Mouse (Mus musculus): ENCODE results near the gene Fbxl19. TPM values are rescaled to one million over a fixed set of nuclear protein-coding genes. Genes with fewer than 3 reads are reported as not detected.

Gene Fbxl19
- 1 to 10 TPM; 6.0 TPM for total RNA-seq (2021)

DNA sequence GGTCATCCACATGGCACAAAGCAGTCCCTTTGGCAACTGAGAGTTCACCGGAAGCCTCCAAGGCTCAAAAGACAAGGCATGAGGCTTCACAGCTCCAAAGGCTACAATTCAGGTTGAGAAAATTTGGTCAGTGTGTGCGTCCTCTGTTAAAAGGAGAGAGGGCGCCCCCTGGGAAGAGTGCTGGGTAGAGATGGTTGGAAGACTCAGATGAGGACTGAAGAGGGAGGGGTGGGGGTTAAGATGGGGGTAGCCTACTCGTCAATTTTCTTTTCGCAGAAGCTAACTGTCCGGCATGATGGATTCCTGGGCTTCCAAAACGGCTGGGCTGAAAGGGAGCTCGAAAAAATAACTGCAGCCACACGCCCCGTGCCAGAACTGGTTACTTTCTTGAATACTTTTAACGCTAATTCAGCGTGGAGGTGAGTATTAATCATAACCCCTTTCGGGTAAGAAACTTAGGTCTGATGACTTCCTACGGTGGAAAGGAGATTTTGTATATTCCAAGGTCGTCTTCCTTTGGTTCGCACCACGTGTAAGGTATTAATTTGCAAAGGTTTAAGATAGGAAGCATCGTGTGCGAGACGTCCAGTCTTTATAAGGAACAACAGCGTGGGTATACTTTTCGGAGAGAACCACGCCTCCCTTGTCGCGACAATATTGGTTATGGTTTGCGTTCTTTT lies at the start of gene Fbxl19:
Gene Fbxl19, plus strand, starts transcription at position 178 of the 680 bp plus-strand sequence.
- peak; percentile 82 for DNase-seq

DNA sequence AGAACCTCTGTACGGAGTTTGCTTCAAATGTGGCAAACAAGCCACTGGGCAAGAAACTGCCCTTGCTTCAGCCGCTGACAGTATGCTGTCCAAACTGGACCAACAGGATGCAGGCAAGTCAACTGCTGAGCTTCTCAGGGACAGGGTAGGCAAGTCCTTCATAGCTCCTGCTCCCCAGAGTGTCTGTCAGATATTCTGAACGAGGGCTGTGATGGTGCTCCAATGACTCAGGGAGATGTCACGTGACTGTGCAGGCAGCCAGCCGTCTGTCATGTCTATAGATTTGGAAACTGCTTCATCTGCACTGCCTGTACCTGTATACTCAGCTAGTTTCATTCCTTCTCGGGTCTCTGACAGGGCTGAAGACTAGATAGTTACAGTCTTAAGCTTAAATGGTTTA lies 45.4 kb upstream of the Fbxl19 start:
- DNase-seq: no peak

DNA sequence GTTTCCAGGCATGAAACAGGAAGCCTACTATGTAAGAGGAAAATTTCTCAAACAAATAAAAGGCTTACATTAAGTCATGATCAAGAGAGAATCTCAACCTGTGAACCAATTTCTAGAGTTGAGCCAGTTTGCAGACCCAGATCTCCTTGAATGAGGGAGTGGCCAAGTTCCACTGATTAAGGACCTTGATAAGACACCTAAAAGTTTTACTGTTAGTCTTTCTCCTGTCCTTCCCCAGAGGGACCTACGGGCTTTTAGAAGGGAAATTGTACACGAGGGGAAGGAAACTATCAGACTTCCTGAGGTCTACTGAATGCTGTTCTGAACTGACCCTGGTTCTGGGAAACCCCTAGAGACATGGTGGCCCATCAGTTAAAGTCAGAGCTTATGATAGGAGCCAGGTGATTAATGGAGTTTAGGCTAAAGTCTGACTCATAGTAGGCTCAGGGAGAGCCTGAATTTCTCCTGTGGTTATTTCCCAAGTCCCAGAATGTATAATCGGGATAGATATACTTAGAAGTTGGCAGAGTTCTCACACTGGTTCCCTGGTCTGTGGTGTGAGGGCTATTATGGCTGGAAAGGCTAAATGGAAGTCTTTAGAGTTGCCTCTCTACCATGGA lies 43.5 kb upstream of the Fbxl19 start:
- DNase-seq: no peak

DNA sequence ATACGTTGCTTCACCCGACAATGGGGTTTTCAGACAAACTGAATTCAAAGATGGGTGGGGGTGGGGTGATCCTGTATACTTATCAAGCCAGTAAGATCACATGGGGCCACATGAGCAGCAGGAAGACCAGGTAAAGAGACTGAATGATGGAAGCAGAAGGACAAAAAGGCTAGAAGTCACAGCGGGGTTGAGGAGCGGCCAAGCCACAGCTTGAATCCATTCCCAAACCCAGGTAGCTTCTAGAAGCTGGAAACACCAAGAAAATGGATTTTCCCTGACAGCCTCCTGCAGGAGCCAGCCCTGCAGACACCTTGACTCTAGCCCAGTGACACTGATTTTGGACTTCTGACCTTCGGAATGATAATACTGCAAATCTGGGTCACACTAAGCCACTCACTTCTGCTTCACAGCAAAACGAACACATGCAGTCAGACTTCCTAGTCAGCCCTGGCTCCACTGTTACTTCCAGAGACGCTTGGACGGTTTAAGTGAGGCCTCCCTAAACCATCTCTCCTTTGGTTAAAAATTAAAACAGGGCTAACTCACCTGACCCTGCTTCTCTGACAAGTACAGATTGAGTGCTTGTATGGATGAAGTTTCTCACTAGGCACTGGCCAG lies 40.7 kb upstream of the Fbxl19 start:
- DNase-seq: no peak

DNA sequence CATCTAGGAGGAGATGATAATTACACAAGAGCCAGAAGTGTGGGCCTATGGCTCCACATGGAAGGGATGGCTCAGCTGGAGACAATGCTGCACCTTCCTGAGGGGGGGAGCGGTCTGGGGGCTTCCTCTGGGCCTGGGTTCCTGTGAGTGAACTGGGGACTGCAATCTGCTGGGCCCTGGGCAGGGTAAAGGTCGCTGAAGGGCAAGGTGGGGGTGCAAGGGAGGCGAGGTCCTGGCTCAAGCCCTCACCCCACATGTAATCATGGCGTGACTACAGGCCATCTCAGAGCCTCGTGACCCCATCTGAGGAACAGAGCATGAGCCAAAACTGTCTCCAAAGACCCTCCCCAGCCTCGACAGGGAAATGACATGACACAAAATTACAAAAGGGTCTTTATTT lies 39.7 kb upstream of the Fbxl19 start:
- no peak for DNase-seq

DNA sequence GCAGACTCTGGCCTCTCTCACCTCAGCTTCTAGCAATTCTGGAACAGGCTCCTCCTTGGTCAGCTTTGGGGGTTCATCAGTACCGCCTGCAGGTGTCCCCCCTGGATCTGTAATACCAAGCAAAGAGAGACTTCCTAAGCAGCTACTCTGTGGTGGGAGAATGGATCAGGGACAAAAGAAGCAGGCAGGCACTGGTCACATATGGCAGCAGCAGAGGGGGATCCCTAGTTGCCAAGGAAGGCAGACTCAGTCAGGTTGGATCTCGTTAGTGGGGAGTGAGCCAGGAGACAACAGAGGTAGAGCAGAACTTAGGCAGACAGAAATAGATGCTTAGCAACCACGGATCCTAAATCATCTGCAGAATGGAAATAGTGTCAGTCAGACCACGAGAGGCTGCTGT lies 38.6 kb upstream of the Fbxl19 start:
- no peak for DNase-seq

DNA sequence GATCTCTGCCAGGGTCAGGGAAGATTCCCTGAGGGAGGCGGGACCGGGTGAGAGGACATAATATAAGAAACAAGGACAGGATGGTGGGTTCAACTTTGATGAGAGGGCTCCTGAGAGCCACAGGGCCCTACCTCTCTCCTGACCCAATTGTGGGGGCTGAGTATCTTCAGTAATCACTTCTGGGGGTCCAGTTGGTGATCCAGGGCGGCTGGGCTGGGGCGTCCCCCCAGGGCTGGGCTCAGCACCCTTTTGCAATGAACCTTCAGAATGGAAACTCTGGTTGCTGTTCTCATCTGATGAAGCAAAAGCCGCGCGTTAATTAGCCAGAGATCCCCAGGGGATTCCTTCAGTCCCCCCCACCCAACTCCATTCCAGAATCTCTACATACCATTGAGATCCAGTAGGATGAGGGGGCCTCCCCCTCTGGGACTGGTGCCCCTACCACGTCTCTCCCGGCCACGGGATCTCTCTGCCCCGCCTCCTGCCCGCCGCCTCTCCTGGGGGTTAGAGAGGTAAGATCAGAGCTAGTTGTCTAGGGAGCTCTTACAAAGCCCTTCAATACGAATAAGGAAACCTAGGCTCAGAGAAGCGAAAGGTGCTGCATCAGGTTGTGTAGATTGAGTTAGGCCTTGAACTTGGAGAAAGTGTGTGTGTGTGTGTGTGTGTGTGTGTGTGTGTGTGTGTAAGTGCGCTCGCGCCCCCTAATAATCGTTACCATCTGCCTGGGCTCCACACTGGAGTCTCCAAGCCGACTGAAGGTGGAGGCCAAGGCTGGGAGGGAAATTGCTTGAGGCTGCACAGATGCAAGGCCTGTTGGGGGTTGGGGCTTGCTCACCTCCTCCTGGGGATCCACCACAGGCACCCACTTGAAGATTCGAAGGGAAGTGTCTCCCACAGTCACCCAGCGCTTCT lies 37.0 kb upstream of the Fbxl19 start:
- peak; percentile 27 for DNase-seq

DNA sequence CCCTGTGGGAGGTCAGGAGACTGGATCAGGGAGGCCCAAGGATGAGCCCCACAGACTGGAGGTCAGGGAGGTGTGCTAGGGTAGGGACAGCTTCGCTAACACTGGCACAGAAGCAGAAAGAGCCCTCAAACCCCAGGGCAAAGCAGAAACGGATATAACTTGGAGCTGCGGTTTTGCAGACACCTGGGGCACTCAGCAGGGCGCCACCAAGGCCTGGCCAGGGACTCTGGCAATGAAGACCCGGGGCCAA lies 36.5 kb upstream of the Fbxl19 start:
- DNase-seq: no peak

DNA sequence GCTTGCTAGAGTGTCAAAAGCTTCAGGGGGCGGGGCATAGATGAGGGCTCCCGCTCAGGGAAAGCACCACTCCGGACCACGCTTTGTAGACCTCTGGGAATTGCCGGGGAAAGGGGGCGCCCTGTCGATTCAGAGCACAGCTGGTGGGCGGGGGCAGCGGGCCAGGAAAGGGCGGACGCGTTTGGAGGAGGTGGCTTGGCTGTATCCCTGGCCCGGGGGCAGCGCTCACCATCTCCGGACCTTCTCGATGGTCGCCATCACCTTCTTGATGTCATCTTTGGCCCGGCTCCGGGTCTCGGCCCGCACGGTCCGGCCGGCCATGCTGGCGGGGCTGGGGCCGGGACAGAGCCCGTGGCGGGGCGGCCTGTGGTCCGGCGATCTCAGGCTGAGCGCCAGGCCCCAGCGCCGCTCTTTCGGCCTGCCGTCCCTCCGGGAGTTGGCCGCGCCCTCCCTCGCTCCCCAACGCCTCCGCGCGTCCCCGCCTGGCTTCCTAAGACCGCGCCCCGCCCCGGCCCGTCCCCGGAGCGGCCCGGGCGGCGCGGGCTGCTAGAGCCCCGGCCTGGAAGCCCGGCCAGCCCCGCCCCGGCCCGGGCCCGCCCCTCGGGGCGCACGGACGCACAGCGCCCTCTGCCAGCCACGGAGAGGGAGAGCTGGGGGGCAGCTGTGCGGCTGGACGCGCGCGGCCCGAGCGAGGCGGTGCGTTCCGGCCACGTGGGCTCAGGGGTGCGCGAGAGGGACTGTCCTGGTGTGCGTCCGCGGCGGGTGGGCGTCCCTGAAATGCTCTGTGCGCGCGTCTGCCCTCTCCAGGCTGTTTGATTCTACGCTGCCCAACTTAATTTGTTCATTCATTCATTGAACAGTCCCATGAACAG lies 35.9 kb upstream of the Fbxl19 start, which contains the start of gene Bcl7c:
Gene Bcl7c, minus strand, starts transcription at position 727 of the 872 bp plus-strand sequence.
- DNase-seq: peak; percentile 96

DNA sequence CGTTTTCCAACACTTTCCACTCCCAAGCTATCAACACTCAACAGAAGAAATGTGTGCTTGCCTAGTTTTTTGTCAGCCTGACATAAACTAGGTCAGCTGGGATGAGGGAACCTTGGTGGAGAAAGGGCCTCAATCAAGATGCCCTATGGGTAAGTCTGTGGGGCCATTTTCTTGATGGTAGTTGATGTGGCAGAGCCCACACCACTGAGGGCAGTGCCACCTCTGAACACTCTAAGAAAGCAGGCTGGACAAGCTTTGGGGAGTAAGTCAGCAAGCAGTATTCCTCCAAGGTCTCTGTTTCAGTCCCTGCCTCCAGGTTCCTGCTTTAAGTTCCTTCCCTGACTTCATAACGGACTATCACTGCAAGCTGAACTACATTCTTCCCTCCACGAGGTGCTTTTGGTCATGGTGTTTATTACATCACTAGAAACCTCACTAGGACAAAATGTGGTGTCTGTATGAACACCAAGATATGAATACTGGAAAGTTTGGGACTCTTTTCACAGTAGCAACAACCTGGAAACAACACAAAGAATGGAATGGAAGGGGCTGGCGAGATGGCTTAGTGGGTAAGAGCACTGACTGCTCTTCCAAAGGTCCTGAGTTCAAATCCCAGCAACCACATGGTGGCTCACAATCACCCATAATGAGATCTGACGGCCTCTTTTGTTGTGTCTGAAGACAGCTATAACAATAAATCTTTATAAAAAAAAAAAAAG lies 34.9 kb upstream of the Fbxl19 start:
- DNase-seq: no peak

DNA sequence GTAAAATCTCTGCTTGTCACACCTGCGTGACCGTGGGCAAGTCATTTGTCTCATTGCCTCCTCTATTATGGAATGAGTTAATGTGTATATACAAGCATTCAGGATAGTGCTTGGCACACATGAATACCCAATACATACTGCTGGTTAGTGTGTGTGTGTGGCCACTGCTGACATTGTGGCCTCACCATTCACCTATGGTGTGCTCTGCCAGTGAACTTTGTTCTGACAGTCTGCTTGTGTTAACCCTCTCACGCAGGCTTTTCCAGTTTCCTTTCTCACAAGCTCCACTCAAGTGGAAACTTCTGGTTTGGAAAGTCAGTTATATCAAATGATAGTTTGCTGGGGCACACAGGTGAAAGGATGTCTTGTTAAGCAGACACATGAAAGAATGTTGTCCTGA lies 33.3 kb upstream of the Fbxl19 start:
- no peak for DNase-seq

DNA sequence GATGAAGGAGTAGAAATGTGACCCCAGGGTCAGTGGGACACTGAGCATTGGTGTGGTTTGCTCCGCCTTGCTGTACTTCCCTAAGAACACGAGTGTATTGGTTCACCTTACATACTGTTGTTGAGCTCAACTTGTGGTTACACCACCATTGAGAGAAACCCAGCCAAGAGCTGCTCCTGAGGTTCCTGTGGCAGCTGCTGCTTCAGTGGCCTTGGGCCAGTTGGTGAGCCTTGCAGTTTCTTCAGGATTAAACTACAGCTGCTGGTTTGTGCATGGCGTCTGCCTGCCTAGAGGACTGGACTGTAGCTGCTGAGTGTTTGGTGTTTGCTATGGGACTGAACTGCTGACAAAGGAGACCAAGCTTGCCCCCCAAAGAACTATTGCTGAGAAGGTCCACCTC lies 32.9 kb upstream of the Fbxl19 start:
- DNase-seq: no peak

DNA sequence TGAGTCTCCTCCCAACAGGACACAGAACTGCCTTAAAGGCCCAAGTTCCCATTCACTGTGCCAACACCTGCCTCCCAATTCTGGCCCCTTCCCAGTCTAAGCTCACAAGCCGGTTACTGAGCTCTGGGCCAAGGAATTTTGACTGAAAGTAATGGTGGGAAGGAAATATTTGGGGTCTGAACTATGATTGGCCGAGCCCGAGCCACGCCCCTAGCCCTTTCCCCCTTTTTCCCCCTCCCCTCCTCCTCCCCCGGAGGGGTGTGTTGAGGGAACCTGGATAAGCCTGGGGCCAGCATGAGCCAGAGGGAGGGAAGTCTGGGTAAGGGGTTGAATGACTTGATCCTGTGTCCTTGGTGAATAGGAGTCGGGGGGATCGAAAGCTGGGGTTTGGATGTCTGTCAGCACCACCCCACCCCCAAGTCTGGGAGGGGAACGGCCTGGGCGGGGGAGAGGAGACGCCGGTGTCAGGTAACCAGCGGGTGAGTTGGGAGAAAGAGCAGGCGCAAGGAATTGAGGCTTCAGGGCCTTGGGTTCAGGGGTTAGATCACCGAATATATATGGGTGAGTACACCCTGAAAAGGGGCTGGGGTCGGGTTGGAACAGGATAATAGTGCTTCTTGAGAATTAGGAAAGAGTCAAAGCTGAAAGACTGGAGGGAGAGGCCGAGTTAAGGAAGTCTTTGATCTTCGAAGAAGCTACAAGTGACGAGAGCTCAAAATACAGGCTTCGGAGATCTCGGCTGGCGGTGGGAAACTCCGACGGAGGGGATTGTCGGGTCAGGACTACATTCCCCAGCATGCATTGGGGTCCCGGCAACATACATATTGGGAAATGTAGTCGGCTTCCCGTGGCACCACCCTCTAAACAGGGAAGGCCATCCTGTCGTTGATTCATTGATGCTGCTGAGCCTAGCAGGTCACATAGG lies 31.6 kb upstream of the Fbxl19 start, which contains the start of gene Ctf1:
Gene Ctf1, plus strand, starts transcription at position 276 of the 925 bp plus-strand sequence.
- peak; percentile 83 for DNase-seq

DNA sequence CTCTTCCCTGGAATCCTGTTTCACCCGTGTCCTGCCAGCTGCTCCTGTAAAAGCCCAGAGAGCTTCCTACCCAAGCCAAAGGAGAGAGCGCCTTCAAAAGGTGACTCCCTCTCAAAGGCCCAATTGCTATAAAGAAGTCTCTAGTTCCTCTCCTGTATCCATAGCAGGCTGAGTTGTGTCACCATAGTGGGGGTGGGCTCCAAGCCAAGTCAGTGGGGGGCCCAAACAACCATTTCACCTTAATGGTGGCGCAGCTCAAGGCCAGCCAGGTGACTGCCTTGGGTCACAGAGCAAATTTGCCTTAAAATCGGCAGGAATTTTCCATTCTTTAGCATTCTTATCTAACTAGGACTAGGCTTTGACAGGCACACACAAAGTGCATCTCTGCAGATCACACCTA lies 29.5 kb upstream of the Fbxl19 start:
- DNase-seq: no peak

DNA sequence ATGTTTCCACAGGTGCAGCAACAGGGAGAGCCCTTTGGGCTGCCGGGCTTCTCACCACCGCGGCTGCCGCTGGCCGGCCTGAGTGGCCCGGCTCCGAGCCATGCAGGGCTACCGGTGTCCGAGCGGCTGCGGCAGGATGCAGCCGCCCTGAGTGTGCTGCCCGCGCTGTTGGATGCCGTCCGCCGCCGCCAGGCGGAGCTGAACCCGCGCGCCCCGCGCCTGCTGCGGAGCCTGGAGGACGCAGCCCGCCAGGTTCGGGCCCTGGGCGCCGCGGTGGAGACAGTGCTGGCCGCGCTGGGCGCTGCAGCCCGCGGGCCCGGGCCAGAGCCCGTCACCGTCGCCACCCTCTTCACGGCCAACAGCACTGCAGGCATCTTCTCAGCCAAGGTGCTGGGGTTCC lies 27.4 kb upstream of the Fbxl19 start:
- DNase-seq: peak; percentile 78

DNA sequence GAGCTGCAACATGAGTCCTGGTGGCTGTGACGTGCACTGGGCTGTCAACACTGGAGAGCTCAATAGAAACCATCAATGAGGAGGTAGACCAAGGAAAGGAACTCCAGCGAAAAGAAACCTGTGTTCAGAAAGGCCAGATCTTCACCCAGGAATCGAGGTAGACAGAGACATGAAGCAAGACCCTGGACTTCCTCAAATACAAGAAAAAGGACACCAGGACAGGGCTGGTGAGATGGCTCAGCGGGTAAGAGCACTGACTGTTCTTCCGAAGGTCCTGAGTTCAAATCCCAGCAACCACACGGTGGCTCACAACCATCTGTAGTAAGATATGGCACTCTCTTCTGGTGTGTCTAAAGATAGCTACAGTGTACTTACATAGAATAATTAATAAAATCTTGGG lies 26.0 kb upstream of the Fbxl19 start:
- no peak for DNase-seq

DNA sequence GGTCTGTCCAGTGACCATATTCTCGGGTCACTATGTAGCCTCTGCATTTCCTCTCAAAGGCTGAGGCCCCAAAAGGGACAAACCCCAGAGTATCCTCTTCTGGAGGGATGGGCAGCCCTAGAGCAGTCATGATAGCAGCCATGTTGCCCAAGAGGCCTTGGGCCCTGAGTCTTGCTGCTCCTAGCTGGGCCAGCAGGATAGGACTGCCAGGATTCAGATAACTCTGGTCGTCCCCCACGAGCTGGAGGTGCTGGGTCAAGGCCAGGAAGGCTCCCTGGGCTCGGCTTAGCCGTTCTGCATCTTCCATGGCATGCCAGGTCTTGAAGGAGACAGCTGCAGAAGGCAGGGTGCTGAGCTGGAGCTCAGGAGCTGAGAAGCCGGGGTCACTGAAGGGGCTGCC lies 25.1 kb upstream of the Fbxl19 start:
- no peak for DNase-seq

DNA sequence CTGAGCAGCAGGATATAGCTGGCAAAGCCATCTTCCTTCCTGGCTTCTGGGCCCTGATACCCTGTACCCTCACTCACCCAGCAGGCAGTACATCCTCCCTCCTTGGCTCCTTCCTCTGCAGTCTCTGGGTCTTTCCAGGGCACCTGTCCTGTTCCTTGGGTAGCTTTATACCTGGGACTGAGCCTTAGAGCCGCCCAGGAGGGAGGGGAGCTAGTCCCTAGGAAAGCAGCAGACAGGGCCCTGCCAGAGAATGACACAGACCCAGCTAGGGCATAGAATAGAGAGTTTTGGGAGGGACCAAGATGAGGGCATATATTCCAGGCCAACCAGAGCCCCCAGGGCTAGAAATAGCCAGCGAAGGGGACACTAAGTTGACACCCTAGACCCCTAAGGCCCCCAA lies 18.9 kb upstream of the Fbxl19 start:
- no peak for DNase-seq

DNA sequence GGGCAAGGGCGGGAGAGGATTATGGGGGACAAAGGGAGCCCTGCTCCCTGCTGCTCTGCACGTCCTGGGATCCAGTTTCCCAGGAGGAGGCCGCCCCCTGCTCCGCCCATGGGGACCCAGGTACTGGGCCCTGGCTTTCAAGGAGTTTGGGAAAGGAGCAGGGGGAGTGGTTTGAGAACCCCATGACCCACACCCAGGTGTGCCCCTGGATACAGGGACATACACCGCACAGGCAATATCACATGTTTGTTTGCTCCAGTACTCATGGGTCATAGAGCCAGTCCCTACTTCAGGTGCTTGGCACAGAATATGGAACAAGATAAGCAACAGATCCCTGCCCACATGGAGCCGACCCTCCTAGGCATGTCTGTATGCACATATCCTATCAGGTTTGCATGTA lies 18.4 kb upstream of the Fbxl19 start:
- no peak for DNase-seq

DNA sequence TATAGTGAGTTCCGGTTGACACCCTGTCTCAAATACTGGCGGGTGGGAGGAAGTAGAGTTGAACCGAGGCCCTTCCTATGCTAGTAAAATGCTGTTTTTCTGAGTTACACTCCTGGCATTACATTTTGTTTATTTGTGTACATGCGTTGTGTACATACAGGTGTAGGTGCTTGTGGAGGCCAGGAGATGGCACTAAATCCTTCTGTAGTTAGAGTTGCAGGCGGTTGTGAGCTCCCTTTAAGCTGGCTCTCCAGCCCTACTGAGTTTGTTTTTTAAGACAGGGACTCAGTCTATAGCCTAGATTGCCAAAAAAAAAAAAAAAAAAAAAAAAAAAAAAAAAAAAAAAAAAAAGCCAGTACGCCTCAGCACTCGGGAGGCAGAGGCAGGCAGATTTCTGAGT lies 16.4 kb upstream of the Fbxl19 start:
- no peak for DNase-seq
